Mouse (Mus musculus) intestine, embryonic 15.5 days (tissue): ENCODE data around the gene Ryr3. TPM values are rescaled to one million over a fixed set of nuclear protein-coding genes. Genes with fewer than 3 reads are reported as not detected.

Experiments used
- ATAC-seq: fragments of 200-750 bp; cut with Nextera tagmentation; 2 replicates; pipeline ENCODE4 v1.8.0; 2017; ENCODE audit warnings: moderate TSS enrichment, moderate library complexity
- H3K27ac ChIP-seq: fragments of 300-500 bp; sonication (generic); 2 replicates; pipeline ENCODE4 v1.5.1; 2015; ENCODE audit warnings: mild to moderate bottlenecking, inconsistent platforms
- H3K27me3 ChIP-seq: fragments of 300-500 bp; sonication (generic); replicated peaks from 2 replicates; pipeline ENCODE4 v1.6.1; 2015; ENCODE audit warnings: inconsistent platforms
- H3K36me3 ChIP-seq: fragments of 300-500 bp; sonication (generic); 2 replicates; pipeline ENCODE4 v1.6.1; 2015; ENCODE audit warnings: inconsistent platforms
- H3K4me1 ChIP-seq: fragments of 300-500 bp; sonication (generic); replicated peaks from 2 replicates; pipeline ENCODE4 v1.6.1; 2015; ENCODE audit warnings: inconsistent platforms
- H3K4me2 ChIP-seq: fragments of 300-500 bp; sonication (generic); replicated peaks from 2 replicates; pipeline ENCODE4 v1.6.1; 2015; ENCODE audit warnings: mild to moderate bottlenecking, inconsistent platforms
- H3K4me3 ChIP-seq: fragments of 300-500 bp; sonication (generic); replicated peaks from 2 replicates; pipeline ENCODE4 v1.5.1; 2015; ENCODE audit warnings: inconsistent platforms
- H3K9ac ChIP-seq: fragments of 300-500 bp; sonication (generic); 2 replicates; pipeline ENCODE4 v1.6.1; 2015; ENCODE audit warnings: inconsistent platforms
- H3K9me3 ChIP-seq: fragments of 300-500 bp; sonication (generic); 2 replicates; pipeline ENCODE4 v1.6.1; 2016; ENCODE audit warnings: inconsistent platforms
- WGBS: fragments of 180-500 bp; shearing (Covaris S2); methylation state at CpG from one replicate; pipeline ENCODE4 v1.1.7; 2015; 5-methylcytosine and 5-hydroxymethylcytosine counted together
- polyA plus RNA-seq: library from polyadenylated mRNA; unstranded; fragments of >200 nt; fragmentation: Nextera tagmentation; extraction: Ambion mirVana; gene quantifications from 2 replicates; pipeline ENCODE4 v1.2.1, GENCODE M21; 2015

The Ryr3 gene
- polyA plus RNA-seq, 1 experiment from 2014 or later, result 1.5 TPM

DNA sequence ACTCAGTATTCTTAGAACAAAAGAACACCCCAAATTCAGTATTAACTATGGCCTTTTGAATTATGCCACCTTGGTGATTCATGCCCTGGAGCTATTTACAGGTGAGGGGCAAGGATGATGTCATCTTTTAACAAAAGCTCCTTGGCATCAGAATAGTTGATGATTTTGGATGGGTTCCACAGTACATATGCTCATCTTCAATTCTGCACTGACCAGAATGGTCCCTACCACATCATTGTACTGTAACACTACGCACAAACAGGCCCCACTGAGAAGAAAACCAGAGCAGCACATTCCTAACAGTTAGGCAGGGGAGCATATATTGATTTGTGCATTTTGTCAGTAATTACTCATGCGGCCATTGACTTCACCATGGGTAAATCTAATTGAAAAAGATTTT lies 335.1 kb downstream of the Ryr3 start:
- H3K4me2 ChIP-seq, result no peak overlapping the region
- H3K4me3 ChIP-seq, result no peak overlapping the region
- H3K27ac ChIP-seq, result no peak overlapping the region
- H3K9me3 ChIP-seq, result no peaks in the 10 kb centered on the region
- no peaks in the 10 kb centered on the region for H3K36me3 ChIP-seq
- WGBS, result 64% methylated on average over 2 of the region's 2 CpGs
- H3K27me3 ChIP-seq, result no peaks in the 10 kb centered on the region
- H3K9ac ChIP-seq, result no peak overlapping the region
- H3K4me1 ChIP-seq, result no peaks in the 10 kb centered on the region
- no peak for ATAC-seq

DNA sequence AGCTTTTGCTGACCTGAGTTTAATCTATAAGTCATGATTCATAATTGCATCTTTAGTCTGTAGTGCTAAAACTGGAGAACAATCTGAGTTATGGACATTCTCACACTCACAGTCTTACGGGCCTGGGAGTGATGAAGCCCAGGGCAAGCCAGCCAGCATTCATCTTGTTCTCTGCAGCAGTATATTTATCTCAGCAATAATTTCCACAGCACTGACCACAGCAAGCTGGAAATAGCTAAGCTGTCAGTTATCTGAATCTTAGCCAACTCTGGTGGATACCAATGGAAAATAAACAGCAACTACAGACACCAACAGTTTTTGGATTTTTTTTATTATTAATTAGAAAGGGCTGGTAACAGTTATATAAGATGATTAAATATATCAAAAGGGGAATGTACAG lies 335.5 kb downstream of the Ryr3 start:
- 56% methylated on average over 1 of the region's 1 CpGs for WGBS
- H3K4me2 ChIP-seq, result no peak overlapping the region
- H3K4me3 ChIP-seq, result no peak overlapping the region
- H3K27ac ChIP-seq, result no peak overlapping the region
- H3K4me1 ChIP-seq, result no peaks in the 10 kb centered on the region
- no peaks in the 10 kb centered on the region for H3K36me3 ChIP-seq
- H3K9me3 ChIP-seq, result no peaks in the 10 kb centered on the region
- no peak for ATAC-seq
- H3K27me3 ChIP-seq, result no peaks in the 10 kb centered on the region
- no peak overlapping the region for H3K9ac ChIP-seq

DNA sequence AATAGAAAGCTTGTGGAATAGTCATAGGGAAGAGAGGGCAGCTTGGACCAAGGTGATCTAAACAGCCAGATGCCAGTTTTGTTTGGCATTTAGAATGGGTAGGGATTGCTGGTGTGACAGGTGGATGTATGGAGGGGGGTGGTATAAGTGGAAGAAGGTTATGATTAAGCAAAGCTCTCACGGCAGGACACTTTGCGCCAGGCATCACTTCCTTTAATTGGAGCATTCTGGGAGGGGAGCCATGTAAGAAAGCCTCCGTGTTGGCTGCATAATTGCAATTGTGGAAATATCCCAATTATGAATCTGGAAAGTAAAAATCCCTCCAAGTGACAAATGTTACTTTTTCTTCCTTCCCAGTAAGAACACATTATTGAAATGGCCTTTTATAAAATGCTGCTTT lies 339.5 kb downstream of the Ryr3 start:
- H3K27me3 ChIP-seq, result no peaks in the 10 kb centered on the region
- ATAC-seq, result no peak
- no peak overlapping the region for H3K27ac ChIP-seq
- H3K4me1 ChIP-seq, result no peaks in the 10 kb centered on the region
- H3K9ac ChIP-seq, result no peak overlapping the region
- H3K36me3 ChIP-seq, result no peaks in the 10 kb centered on the region
- H3K9me3 ChIP-seq, result no peaks in the 10 kb centered on the region
- no peak overlapping the region for H3K4me3 ChIP-seq
- H3K4me2 ChIP-seq, result no peak overlapping the region
- WGBS, result 77% methylated on average over 3 of the region's 3 CpGs

DNA sequence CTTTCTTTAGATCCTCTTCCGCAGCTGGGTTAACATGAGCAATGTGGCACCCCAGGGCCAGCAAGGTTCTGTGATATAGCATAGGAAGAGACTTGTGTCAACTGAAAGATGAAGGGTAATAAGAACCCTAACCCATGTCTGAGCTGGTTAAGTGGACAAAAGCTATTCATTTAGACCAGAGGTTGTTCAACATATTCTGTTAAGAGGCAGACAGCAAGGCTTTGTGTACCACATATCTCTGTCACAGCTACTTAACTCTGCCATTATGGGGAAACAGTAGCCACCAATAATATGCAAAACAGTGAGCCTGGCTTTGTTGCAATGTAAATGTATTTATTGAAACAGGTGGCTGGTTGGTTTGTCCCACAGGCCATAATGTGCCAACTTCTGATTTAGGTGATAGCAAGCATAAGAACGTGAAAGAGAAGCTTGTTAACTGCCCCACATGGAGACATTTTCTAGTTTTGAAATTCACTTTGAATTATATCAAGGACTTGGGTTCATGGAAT lies 350.8 kb downstream of the Ryr3 start:
- WGBS, result 76% methylated on average over 2 of the region's 2 CpGs

DNA sequence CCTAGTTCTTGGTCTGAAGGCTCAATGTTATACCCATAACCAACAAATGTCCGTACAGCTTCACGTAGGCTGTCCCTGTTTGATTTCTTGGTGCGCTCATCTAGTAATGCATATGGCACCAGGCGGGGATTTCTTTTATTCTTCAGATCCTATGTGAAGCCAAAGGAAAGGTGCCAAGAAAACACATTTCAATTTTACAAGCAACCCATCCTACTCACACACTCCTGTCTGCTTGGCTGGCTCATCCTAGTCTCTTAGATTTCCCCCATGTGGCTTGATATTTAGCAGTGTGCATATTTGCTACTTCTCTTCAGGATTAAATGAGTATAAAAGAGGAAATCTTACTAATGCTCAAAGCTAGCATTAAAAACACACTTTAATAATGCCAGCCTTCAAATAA lies 355.1 kb downstream of the Ryr3 start:
- H3K27ac ChIP-seq, result no peak overlapping the region
- H3K4me3 ChIP-seq, result no peak overlapping the region
- no peak for ATAC-seq
- H3K36me3 ChIP-seq, result no peaks in the 10 kb centered on the region
- WGBS, result 96% methylated on average over 4 of the region's 4 CpGs
- no peaks in the 10 kb centered on the region for H3K4me1 ChIP-seq
- no peaks in the 10 kb centered on the region for H3K9me3 ChIP-seq
- no peak overlapping the region for H3K4me2 ChIP-seq
- no peaks in the 10 kb centered on the region for H3K27me3 ChIP-seq
- H3K9ac ChIP-seq, result no peak overlapping the region

More for the DNA sequence above, 350.8 kb downstream of the Ryr3 start:
- no peak overlapping the region for H3K9ac ChIP-seq
- ATAC-seq, result no peak
- no peaks in the 10 kb centered on the region for H3K27me3 ChIP-seq
- no peaks in the 10 kb centered on the region for H3K36me3 ChIP-seq
- H3K4me2 ChIP-seq, result no peak overlapping the region
- no peak overlapping the region for H3K4me3 ChIP-seq
- no peaks in the 10 kb centered on the region for H3K4me1 ChIP-seq
- H3K27ac ChIP-seq, result no peak overlapping the region
- no peaks in the 10 kb centered on the region for H3K9me3 ChIP-seq

DNA sequence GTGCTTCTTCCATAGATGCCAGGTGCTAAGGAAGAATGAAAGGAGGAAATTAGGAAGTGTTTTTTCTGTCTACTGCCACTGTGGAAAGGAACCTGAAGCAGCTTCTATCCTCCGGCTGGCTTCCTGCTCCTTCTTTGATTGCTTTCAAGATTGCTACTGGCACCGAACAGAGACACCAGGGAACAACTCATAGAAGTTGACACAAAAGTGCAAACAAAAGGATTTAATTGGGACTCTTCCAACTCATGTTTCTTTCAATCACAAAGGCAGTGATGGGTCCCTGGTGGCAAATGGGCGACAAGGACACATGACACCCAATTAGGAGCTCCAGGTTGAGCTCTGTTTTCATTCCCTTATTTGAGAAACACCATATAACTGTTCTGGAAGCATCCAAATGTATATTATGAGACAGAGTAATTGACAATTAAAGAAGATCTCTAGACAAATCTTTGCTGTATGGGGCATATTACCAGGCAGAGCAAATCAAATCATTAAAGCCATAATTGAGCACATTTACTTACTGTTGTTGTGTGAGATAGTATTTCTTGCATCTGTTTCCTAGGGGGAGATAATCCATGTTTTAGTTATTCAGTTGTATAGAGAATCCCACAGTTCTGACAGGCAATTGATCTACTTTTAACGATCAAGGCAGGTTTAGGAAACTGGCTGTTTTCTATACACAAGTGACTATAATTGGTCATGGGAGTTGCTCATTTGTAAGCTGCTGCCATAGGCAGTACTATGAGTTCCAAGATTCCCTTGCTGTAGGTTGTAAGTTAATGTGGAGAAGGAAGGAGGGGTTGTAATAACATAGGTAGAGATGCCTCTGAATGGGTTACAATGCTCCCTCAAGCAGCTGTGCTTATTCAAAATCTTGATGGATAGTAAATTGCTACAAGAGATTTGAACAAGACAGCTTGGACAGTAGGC lies 371.0 kb downstream of the Ryr3 start:
- 65% methylated on average over 4 of the region's 4 CpGs for WGBS
- Histone ChIP-seq H3K9ac (no peak overlapping the region), H3K4me2 (no peak overlapping the region), H3K9me3 (no peaks in the 10 kb centered on the region), H3K36me3 (no peaks in the 10 kb centered on the region), H3K4me1 (no peaks in the 10 kb centered on the region), H3K27me3 (no peaks in the 10 kb centered on the region), H3K4me3 (no peak overlapping the region), H3K27ac (no peak overlapping the region)
- no peak for ATAC-seq

DNA sequence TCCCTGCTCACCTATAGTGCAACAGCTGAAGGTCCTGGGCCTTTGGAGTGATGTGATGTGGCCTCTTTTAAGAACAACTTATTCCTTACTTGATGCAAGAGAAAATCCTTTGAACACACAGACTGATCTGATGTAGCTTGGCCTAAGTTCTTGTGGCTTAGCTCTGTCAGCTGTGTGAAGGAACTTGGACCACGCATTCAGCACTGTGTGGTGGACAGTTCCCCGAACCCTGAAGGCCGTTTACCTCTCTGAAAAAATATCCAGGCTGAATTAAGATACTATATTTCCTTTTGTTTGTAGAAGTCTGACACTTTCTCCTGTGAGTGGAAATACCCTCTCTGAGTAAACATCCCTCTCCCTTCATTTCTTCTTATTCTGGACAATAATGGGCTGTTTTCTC lies 374.0 kb downstream of the Ryr3 start:
- no peak overlapping the region for H3K4me3 ChIP-seq
- WGBS, result 21% methylated on average over 3 of the region's 3 CpGs
- H3K27me3 ChIP-seq, result no peaks in the 10 kb centered on the region
- no peaks in the 10 kb centered on the region for H3K36me3 ChIP-seq
- H3K4me2 ChIP-seq, result no peak overlapping the region
- H3K9ac ChIP-seq, result no peak overlapping the region
- no peak overlapping the region for H3K27ac ChIP-seq
- H3K9me3 ChIP-seq, result no peaks in the 10 kb centered on the region
- no peaks in the 10 kb centered on the region for H3K4me1 ChIP-seq
- ATAC-seq, result no peak

DNA sequence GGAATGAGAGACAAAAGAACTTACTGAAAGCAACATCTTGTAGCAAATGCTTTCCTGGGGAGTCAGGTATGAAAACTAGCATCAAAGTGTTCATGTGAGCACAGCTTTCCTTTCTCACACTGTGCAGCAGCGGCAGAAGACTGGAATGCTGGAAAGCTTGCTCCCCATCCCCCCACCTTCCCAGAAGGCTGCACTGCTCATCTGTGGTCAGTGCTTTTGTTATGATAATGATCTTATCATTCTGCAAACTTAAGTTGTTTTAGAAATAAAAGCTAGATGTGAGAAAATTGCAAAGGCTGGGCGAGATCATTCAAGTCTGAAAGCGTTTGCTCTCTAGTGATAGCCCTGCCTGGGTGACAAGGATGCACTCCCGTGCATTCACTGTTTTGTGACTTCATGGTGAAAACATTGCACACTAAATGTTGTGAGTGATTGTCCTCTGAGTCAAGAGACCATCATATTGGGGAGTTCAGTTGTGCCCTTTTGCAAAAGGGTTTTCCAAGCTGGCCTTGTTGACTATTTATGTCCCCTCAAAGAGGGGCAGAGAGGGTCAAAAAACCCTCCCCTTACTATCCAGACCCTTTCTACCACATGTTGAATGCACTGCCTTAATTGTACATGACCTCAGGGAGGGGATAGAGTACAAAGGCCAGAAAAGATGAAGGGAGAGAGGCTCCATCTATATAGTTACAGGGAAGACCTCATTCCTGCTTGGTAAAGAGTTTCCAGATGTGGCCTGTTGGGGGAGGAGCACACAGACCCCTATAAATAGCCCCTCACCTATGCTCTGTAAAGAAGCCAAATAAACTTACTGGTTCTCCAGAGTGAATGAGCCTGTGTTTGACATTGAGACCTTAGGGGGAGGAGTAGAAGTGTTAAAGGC lies 385.2 kb downstream of the Ryr3 start:
- H3K9me3 ChIP-seq, result no peaks in the 10 kb centered on the region
- no peaks in the 10 kb centered on the region for H3K27me3 ChIP-seq
- no peak for ATAC-seq
- H3K4me3 ChIP-seq, result no peak overlapping the region
- no peaks in the 10 kb centered on the region for H3K36me3 ChIP-seq
- H3K4me1 ChIP-seq, result no peaks in the 10 kb centered on the region
- no peak overlapping the region for H3K27ac ChIP-seq
- WGBS, result 36% methylated on average over 4 of the region's 4 CpGs
- H3K9ac ChIP-seq, result no peak overlapping the region
- no peak overlapping the region for H3K4me2 ChIP-seq

DNA sequence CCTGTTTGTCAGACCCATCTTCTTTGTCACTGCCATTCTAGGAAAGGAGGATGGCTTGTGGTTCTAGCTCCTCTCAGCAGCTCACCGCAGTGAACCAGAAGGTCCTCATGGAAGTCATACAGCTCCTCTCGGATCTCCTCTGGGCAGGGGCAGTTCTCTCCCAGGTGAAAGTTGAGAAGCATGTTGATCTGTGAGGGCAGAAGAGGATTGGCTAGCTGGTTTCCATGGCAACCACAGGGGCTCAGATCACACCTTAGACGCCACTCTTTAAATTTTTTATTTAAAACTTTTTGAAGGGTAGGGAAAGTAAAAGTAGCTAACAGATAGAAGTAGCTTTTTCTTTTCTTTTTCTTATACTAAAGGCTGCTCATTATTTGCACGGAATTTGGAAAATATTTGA lies 390.3 kb downstream of the Ryr3 start:
- Histone ChIP-seq H3K27ac (no peak overlapping the region), H3K9ac (no peak overlapping the region), H3K4me1 (no peaks in the 10 kb centered on the region), H3K4me3 (no peak overlapping the region), H3K27me3 (no peaks in the 10 kb centered on the region), H3K4me2 (no peak overlapping the region), H3K9me3 (no peaks in the 10 kb centered on the region), H3K36me3 (no peaks in the 10 kb centered on the region)
- 35% methylated on average over 4 of the region's 4 CpGs for WGBS
- no peak for ATAC-seq

DNA sequence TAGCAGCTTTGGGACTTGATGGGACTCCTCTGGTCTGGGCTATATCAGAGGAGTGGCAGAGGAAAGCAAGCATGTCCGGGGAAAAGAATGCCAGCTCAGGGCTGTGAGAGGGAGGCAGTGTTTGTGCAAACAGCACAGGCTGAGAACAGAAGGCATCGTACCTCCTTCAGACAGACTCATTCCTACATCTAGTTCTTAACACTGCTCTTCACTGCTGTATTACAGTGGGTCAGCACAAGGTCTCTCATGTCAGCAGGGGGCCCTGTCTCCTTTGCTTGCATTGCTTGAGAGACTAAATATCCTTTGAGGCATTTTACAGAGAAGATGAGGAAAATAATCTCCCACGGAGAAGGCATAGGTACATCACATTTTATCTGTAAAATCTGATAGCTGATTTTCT lies 394.2 kb downstream of the Ryr3 start:
- ATAC-seq, result no peak
- no peak overlapping the region for H3K4me2 ChIP-seq
- no peaks in the 10 kb centered on the region for H3K9me3 ChIP-seq
- H3K4me1 ChIP-seq, result no peaks in the 10 kb centered on the region
- H3K9ac ChIP-seq, result no peak overlapping the region
- no peaks in the 10 kb centered on the region for H3K36me3 ChIP-seq
- H3K4me3 ChIP-seq, result no peak overlapping the region
- no peaks in the 10 kb centered on the region for H3K27me3 ChIP-seq
- no peak overlapping the region for H3K27ac ChIP-seq
- 32% methylated on average over 3 of the region's 3 CpGs for WGBS

DNA sequence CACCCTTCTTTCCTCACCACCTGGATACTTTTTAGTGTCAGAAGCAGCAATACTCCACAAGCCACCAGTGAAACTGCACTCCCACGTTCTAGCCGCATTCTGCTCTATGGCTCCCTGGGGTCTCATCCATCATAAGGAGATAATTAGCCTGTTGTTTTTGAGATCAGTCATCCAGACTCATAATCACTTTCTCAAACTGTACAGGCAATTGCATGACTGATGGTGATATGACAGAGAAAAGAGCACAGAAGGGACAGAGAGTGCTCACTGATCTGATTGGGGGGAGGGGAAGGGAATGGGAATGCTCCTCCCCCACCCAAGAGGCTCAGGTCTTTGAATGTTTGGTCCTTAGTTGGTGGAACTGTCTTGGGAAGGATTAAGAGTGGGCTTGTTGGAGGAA lies 397.8 kb downstream of the Ryr3 start:
- Histone ChIP-seq H3K4me3 (no peak overlapping the region), H3K4me2 (no peak overlapping the region), H3K9ac (no peak overlapping the region), H3K4me1 (no peaks in the 10 kb centered on the region), H3K36me3 (no peaks in the 10 kb centered on the region), H3K27me3 (no peaks in the 10 kb centered on the region), H3K9me3 (no peaks in the 10 kb centered on the region), H3K27ac (no peak overlapping the region)
- WGBS, result 65% methylated on average over 2 of the region's 2 CpGs
- no peak for ATAC-seq

DNA sequence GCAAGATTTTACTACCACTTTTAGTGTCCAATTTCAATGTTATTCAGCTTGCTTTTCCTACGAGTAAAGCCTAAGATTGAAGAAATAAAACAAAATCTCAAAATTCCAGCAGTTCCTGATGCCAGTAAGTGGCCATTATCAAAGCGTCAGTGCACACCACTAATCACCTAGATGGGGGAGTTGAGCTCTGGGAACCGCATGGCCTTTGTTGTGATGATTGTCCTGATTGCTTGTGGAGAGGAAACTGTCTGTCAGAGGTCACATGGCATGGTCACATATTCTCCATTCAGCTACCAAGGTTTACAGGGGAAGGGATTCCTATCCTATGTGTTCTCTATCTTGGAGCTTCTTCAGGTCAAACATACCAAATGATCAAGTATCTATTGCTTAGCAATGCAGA lies 399.9 kb downstream of the Ryr3 start:
- no peak for ATAC-seq
- Histone ChIP-seq H3K36me3 (no peaks in the 10 kb centered on the region), H3K27me3 (no peaks in the 10 kb centered on the region), H3K9ac (no peak overlapping the region), H3K27ac (no peak overlapping the region), H3K4me1 (no peaks in the 10 kb centered on the region), H3K4me2 (no peak overlapping the region), H3K9me3 (no peaks in the 10 kb centered on the region), H3K4me3 (no peak overlapping the region)
- WGBS, result 61% methylated on average over 3 of the region's 3 CpGs
